Mouse (Mus musculus): ENCODE data around the gene 1700025G04Rik. TPM values are rescaled to one million over a fixed set of nuclear protein-coding genes. Genes with fewer than 3 reads are reported as not detected.

1700025G04Rik gene
- polyA plus RNA-seq, 1 experiment from 2014 or later: 29.1 TPM

DNA sequence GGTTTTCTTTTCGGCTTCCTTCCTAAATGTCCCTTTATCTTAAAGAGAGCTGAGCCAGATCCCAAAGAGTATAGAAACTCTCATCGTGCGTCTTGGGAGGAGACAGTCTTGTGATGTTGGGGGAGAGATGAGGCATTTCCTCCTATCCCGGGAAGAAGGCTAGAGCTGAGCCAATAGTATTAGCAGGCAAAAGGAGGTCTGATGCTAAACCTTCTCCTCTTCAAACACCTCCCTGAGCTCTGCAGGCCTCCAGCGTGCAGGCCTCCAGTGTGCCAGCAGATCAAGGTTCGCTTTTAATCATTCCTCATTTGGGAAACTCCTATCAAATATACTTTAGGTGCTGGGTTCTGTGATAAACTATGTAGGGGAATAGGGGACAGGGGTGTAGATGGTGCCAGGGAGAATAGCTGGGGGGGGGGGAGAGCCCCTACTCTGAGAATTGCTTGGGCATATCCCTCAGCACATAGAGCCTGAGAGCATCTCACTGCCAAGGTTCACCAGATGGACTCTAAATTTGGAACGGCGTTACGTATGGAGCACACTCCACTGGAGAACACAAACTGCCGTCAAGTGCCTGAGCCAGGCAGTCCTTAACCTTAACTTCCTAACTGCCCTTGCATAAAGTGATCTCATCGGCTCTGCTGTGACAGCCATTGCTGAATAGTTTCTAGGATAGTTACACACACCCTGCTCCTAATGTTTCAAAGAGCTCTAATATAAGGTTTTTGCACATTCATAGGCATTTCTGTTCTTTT lies 103.7 kb downstream of the 1700025G04Rik start:
- Histone ChIP-seq H3K4me2 (no peak overlapping the region), H3K27me3 (no peaks in the 10 kb centered on the region), H3K4me3 (no peak overlapping the region), H3K27ac (no peak overlapping the region), H3K9ac (no peak overlapping the region), H3K36me3 (ENCODE audit: poor library complexity, severe bottlenecking) (no peaks in the 10 kb centered on the region), H3K4me1 (peaks cover 38% of the 10 kb centered on the region), H3K9me3 (replicated peaks) (no peaks in the 10 kb centered on the region)
- ATAC-seq: no peak; the same call in 1 of the 2 replicates
- 73% methylated on average over 11 of the region's 11 CpGs for whole genome bisulfite sequencing

DNA sequence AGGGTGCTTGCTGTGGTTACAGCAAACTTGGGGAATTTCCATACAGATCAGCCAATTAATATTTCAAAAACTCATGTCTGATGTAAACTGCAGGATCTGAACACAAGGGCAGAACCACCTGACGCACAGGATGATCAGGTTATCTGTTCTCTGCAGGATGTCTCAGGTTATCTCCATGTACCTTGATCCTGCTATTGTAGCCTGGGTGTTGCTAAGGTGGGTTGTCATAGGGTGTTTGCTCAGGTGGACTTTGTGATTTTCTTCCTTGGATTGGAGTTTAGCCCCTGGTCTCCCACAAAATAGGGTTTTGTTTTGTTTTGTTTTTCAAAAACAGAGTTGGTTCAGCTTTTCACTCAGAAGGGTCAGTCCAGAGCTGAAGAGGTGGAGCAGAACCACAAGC lies 104.9 kb downstream of the 1700025G04Rik start:
- Histone ChIP-seq H3K4me2 (no peak overlapping the region), H3K4me1 (peaks cover 44% of the 10 kb centered on the region), H3K36me3 (ENCODE audit: poor library complexity, severe bottlenecking) (no peaks in the 10 kb centered on the region), H3K27ac (no peak overlapping the region), H3K9ac (no peak overlapping the region), H3K27me3 (no peaks in the 10 kb centered on the region), H3K4me3 (no peak overlapping the region), H3K9me3 (replicated peaks) (no peaks in the 10 kb centered on the region)
- no peak for ATAC-seq
- 87% methylated on average over 1 of the region's 1 CpGs for WGBS

GRCm38 (mm10) chr1:151983991-151984390 lies 105.9 kb downstream of the 1700025G04Rik start:
- 0 out of 2 replicates have a peak overlapping the region, but pooled peaks have one; percentile 3 for H3K4me2 ChIP-seq
- 7% methylated on average over 4 of the region's 4 CpGs for WGBS
- no peak overlapping the region for H3K9ac ChIP-seq
- H3K36me3 ChIP-seq (ENCODE audit: poor library complexity, severe bottlenecking): no peaks in the 10 kb centered on the region
- no peaks in the 10 kb centered on the region for H3K9me3 ChIP-seq (replicated peaks)
- H3K4me1 ChIP-seq: peaks cover 45% of the 10 kb centered on the region
- no peak overlapping the region for H3K4me3 ChIP-seq
- ATAC-seq: peak; percentile 61
- H3K27me3 ChIP-seq: no peaks in the 10 kb centered on the region
- H3K27ac ChIP-seq: peak overlapping the region; percentile 66

- ATAC-seq: no peak
- peaks cover 63% of the 10 kb centered on the region for H3K4me1 ChIP-seq
- no peak overlapping the region for H3K4me3 ChIP-seq
- H3K27me3 ChIP-seq: no peaks in the 10 kb centered on the region
- 82% methylated on average over 7 of the region's 7 CpGs for WGBS
- no peak overlapping the region for H3K4me2 ChIP-seq
- no peaks in the 10 kb centered on the region for H3K9me3 ChIP-seq (replicated peaks)
- no peak overlapping the region for H3K27ac ChIP-seq
- H3K9ac ChIP-seq: no peak overlapping the region
- H3K36me3 ChIP-seq (ENCODE audit: poor library complexity, severe bottlenecking): 0 out of 2 replicates have a peak, but pooled peaks cover 5% of the 10 kb centered on the region
Measured at GRCm38 (mm10) chr1:151980498-151980897, 109.4 kb downstream of the 1700025G04Rik start.

DNA sequence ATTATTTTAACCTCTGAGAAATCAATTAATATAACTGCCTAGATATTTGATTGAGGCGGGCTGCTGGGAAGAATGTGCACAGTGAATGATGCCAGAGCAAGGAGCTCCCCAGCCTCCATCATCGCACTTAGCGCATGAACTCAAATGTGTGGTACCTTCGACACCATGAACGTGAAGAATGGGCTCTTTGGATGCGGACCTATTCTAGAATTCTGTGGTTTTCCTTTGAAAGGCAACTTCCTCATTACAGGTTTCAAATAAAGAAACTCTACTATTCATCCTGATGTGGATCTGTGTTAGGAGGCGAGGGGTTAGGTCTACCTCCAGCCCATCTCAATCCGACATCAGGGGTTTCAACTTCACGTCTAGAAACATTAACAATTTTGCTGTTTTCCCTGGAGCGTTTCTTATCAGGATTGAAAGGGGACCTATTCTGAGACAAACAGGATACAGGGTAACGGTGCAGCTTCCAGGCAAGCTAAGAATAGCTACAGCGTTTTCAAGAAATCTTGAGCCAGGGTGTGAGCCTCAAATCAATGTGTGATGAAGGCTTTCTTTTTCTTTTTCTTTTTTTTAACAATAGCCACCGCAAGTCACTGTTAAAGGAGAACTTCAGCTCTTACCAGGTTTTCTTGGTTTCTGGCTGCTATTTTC lies 110.0 kb downstream of the 1700025G04Rik start:
- H3K27me3 ChIP-seq: no peaks in the 10 kb centered on the region
- no peak overlapping the region for H3K27ac ChIP-seq
- H3K9ac ChIP-seq: no peak overlapping the region
- 0 out of 2 replicates have a peak, but pooled peaks cover 5% of the 10 kb centered on the region for H3K36me3 ChIP-seq (ENCODE audit: poor library complexity, severe bottlenecking)
- H3K4me3 ChIP-seq: no peak overlapping the region
- ATAC-seq: no peak
- WGBS: 83% methylated on average over 13 of the region's 13 CpGs
- H3K4me1 ChIP-seq: peaks cover 63% of the 10 kb centered on the region
- no peaks in the 10 kb centered on the region for H3K9me3 ChIP-seq (replicated peaks)
- no peak overlapping the region for H3K4me2 ChIP-seq

GRCm38 (mm10) chr1:151978751-151979150 lies 111.2 kb downstream of the 1700025G04Rik start:
- no peak overlapping the region for H3K4me3 ChIP-seq
- 93% methylated on average over 15 of the region's 15 CpGs for WGBS
- H3K9me3 ChIP-seq (replicated peaks): no peaks in the 10 kb centered on the region
- no peak overlapping the region for H3K9ac ChIP-seq
- no peak overlapping the region for H3K27ac ChIP-seq
- no peaks in the 10 kb centered on the region for H3K27me3 ChIP-seq
- H3K4me1 ChIP-seq: peaks cover 57% of the 10 kb centered on the region
- 0 out of 2 replicates have a peak, but pooled peaks cover 5% of the 10 kb centered on the region for H3K36me3 ChIP-seq (ENCODE audit: poor library complexity, severe bottlenecking)
- H3K4me2 ChIP-seq: no peak overlapping the region
- no peak for ATAC-seq

GRCm38 (mm10) chr1:151977596-151977995 lies 112.3 kb downstream of the 1700025G04Rik start:
- Histone ChIP-seq H3K27ac (peak overlapping the region; percentile 32; the same call in 1 of the 2 replicates), H3K9ac (no peak overlapping the region), H3K36me3 (ENCODE audit: poor library complexity, severe bottlenecking) (0 out of 2 replicates have a peak, but pooled peaks cover 5% of the 10 kb centered on the region), H3K4me2 (0 out of 2 replicates have a peak overlapping the region, but pooled peaks have one; percentile 4), H3K4me1 (peaks cover 49% of the 10 kb centered on the region), H3K4me3 (no peak overlapping the region), H3K27me3 (no peaks in the 10 kb centered on the region), H3K9me3 (replicated peaks) (no peaks in the 10 kb centered on the region)
- peak; percentile 71 for ATAC-seq
- 22% methylated on average over 5 of the region's 5 CpGs for WGBS

DNA sequence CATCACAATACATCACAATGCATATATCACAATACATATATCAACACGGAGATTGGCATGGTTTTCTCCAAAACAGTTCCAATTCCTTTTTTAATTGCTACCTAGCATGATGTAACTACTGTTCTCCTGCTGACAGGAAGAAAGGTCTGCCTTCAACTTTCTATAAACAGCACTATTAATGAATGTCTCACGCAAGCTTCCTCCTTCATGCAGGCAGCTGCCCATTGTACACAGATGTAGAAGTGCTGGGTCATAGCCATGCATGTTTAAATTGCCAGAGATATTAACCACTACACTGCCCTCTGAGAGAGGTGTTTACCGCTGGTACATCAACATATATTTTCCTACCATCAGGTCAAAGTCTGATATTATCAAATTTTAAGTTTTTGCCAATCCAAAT lies 113.1 kb downstream of the 1700025G04Rik start:
- 54% methylated on average over 3 of the region's 3 CpGs for WGBS
- Histone ChIP-seq H3K4me2 (no peak overlapping the region), H3K4me1 (peaks cover 49% of the 10 kb centered on the region), H3K27ac (peak overlapping the region; percentile 31; the same call in 1 of the 2 replicates), H3K27me3 (no peaks in the 10 kb centered on the region), H3K9ac (no peak overlapping the region), H3K9me3 (replicated peaks) (no peaks in the 10 kb centered on the region), H3K36me3 (ENCODE audit: poor library complexity, severe bottlenecking) (0 out of 2 replicates have a peak, but pooled peaks cover 5% of the 10 kb centered on the region), H3K4me3 (no peak overlapping the region)
- peak; percentile 20; the same call in 1 of the 2 replicates for ATAC-seq

DNA sequence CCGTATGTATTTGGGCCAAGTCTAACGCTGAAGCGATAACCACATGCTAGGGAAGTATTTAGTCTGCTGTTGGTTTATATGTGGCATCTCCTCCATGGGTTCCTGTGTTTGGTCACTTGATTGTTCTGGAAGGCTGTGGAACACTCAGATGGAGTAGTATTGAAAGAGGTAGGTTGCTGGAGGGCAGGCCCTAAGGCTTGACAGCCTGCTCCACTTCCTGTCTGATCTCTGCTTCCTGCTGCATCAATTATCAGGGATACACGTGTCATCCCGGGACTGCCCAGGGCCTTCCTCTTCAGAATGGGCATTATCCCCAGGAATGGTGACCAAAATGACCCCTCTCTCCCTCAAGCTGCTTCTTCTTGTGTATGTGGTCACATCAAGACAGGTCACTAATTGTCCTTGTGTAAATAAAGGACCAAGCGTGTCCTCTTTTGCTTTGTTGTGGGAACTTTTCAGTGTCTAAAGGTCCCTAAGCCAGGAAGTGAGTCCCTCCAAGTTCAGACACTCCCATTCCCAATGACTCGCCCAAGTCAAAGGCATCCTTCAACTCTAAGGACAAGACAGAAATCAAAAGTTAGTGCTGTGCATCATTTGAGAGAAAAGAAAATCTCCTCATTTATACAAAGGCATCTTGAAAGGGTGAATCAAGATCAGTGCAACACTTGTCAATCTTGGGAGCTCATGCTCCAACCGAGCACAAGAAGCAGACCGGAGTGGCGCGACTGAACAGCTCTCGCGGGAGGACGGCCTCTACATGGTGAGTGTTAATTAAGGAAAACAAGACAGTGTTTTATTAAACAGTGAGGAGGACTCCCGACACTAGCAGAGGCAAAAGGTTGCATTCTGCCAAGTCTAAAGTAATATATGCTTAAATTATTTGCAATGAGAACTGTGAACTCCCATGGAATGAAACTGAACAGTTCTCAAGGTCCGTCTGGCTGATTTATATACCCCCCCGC lies 114.2 kb downstream of the 1700025G04Rik start:
- H3K27me3 ChIP-seq: no peaks in the 10 kb centered on the region
- no peak for ATAC-seq
- H3K9ac ChIP-seq: no peak overlapping the region
- H3K36me3 ChIP-seq (ENCODE audit: poor library complexity, severe bottlenecking): 0 out of 2 replicates have a peak, but pooled peaks cover 5% of the 10 kb centered on the region
- no peak overlapping the region for H3K4me3 ChIP-seq
- 72% methylated on average over 17 of the region's 17 CpGs for WGBS
- peaks cover 49% of the 10 kb centered on the region for H3K4me1 ChIP-seq
- H3K27ac ChIP-seq: no peak overlapping the region
- no peak overlapping the region for H3K4me2 ChIP-seq
- H3K9me3 ChIP-seq (replicated peaks): no peaks in the 10 kb centered on the region

- peaks cover 42% of the 10 kb centered on the region for H3K4me1 ChIP-seq
- ATAC-seq: no peak
- no peak overlapping the region for H3K9ac ChIP-seq
- H3K4me2 ChIP-seq: no peak overlapping the region
- H3K27ac ChIP-seq: no peak overlapping the region
- H3K4me3 ChIP-seq: no peak overlapping the region
- 0 out of 2 replicates have a peak, but pooled peaks cover 5% of the 10 kb centered on the region for H3K36me3 ChIP-seq (ENCODE audit: poor library complexity, severe bottlenecking)
- H3K27me3 ChIP-seq: no peaks in the 10 kb centered on the region
- 28% methylated on average over 8 of the region's 8 CpGs for WGBS
- H3K9me3 ChIP-seq (replicated peaks): no peaks in the 10 kb centered on the region
Measured at GRCm38 (mm10) chr1:151974887-151975286, 115.0 kb downstream of the 1700025G04Rik start.

GRCm38 (mm10) chr1:151974424-151974823 lies 115.5 kb downstream of the 1700025G04Rik start:
- Histone ChIP-seq H3K27me3 (no peaks in the 10 kb centered on the region), H3K27ac (no peak overlapping the region), H3K4me1 (peaks cover 42% of the 10 kb centered on the region), H3K4me2 (no peak overlapping the region), H3K9ac (no peak overlapping the region), H3K4me3 (no peak overlapping the region), H3K9me3 (replicated peaks) (no peaks in the 10 kb centered on the region), H3K36me3 (ENCODE audit: poor library complexity, severe bottlenecking) (0 out of 2 replicates have a peak, but pooled peaks cover 5% of the 10 kb centered on the region)
- 78% methylated on average over 7 of the region's 7 CpGs for WGBS
- ATAC-seq: no peak

Data from forebrain, embryonic 13.5 days (tissue).